Mouse (Mus musculus) left cerebral cortex, postnatal 25 days (tissue): ENCODE results near the gene Plcl1. TPM values are rescaled to one million over a fixed set of nuclear protein-coding genes. Genes with fewer than 3 reads are reported as not detected.
A peak's percentile ranks its signal among the peaks of the same experiment; 100 is the strongest.
"Not testable (repeated sequence)": the region's sequence is repeated elsewhere in the genome, so short reads cannot be mapped to it uniquely, and the experiment has no call there.

Experiments
- DNase-seq, 2 experiments: peaks; one replicate each; pipeline ENCODE4 v3.0.0; 2022; ENCODE audit warnings: low spot score in 2 of 2, mixed read lengths in 1 of 2
- intact Hi-C: fragments of 180-260 bp; cut with DNase I; formaldehyde crosslinking; loops from one replicate; pipeline ENCODE4 v1.15.1; 2025
- total RNA-seq, 2 experiments: library from RNA; stranded (reverse); gene quantifications; 2 replicates each; pipeline ENCODE4 v1.2.3; 2021

The Plcl1 gene
- total RNA-seq, 2 experiments from 2014 or later: 23.1 to 25.4 TPM

- intact Hi-C loops: no loop called here
- DNase-seq: no peak
Measured at GRCm38 (mm10) chr1:55436589-55436988, 30.9 kb downstream of the Plcl1 start.

- intact Hi-C loops: no loop called here
- DNase-seq: no peak
Measured at GRCm38 (mm10) chr1:55437095-55437494, 31.4 kb downstream of the Plcl1 start.

- intact Hi-C loops: no loop called here
- no peak for DNase-seq
Measured at GRCm38 (mm10) chr1:55438617-55439016, 32.9 kb downstream of the Plcl1 start.

DNA sequence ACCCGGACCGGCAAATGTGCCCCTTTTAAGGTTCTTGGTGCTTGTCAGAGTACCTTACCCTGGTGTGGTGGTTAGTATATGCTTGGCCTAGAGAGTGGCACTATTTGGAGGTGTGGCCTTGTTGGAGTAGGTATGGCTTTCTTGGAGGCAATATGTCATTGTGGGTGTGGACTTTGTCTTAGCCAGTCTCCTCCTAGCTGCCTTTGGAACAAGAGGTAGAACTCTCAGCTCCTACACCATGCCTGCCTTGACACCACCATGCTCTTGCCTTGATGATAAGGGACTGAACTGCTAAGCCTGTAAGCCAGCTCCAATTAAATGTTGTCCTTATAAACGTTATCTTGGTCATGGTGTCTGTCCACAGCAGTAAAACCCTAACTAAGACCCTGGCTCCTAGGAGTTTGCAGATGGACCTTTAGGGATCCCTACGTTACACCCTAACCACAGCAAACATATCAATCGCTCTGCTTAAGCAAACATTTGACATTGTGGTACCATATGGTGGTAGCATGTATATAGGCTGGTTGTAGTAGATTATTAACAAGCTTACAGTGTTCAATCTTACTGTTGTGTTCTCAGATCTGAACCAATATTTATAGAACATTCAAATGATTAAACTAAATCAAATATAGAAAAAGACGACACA is 39.4 kb downstream of the Plcl1 start:
- DNase-seq: no peak
- intact Hi-C loops: no loop called here

GRCm38 (mm10) chr1:55445689-55446044 is 39.9 kb downstream of the Plcl1 start:
- DNase-seq: no peak
- intact Hi-C loops: no loop called here

GRCm38 (mm10) chr1:55446273-55446672 is 40.6 kb downstream of the Plcl1 start:
- intact Hi-C loops: no loop called here
- DNase-seq: no peak

GRCm38 (mm10) chr1:55446876-55447275 is 41.2 kb downstream of the Plcl1 start:
- DNase-seq: no peak
- intact Hi-C loops: no loop called here

GRCm38 (mm10) chr1:55447661-55448060 is 41.9 kb downstream of the Plcl1 start:
- DNase-seq: no peak

GRCm38 (mm10) chr1:55448104-55448503 is 42.4 kb downstream of the Plcl1 start:
- no peak for DNase-seq
- intact Hi-C loops: no loop called here

More at GRCm38 (mm10) chr1:55447661-55448060, 41.9 kb downstream of the Plcl1 start:
- intact Hi-C loops: no loop called here

GRCm38 (mm10) chr1:55449779-55450178 is 44.1 kb downstream of the Plcl1 start:
- no peak for DNase-seq
- intact Hi-C loops: no loop called here

- intact Hi-C loops: no loop called here
- peak; percentile 28 to 72 for DNase-seq
Measured at GRCm38 (mm10) chr1:55454119-55454518, 48.4 kb downstream of the Plcl1 start.

DNA sequence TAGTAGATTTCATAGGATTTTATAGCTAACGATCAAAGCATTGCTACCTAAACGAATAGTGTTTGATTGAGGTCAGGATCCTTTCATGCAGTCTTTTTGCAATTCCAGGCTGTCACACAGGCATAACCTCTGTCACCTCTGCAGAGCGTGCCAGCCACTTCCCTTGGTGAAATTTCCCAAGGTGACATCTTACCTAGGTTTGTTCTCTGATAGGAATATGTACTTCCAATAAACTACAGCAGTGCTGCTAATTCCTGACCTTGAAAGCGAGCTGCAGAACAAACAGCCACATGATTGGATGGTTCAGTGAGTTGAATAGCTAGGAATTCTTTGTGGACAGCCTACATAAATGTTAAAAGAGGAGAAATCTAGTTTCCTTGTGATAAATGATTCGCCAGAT is 56.6 kb downstream of the Plcl1 start:
- intact Hi-C loops: no loop called here
- DNase-seq: no peak

- no peak for DNase-seq
- intact Hi-C loops: no loop called here
Measured at GRCm38 (mm10) chr1:55473756-55474155, 68.0 kb downstream of the Plcl1 start.

DNA sequence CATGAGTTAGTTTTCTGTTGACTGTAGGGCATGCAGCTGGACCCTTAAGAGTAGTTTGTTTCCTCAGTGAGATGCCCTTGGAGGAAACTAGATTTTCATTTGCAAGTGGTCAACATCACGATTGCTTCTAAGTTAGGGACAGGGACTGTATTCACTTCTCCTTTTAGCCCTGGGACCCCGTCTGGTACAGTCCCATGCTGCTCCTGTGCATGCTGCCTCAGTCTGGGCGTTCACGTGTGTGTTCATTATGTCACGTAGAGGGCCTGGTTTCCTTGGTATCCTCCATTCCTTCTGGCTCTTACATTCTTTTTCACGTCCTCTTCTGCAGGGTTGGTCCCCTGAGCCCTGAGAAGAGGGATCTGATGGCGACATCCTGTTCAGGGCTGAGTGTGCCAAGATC is 69.3 kb downstream of the Plcl1 start:
- intact Hi-C loops: no loop called here
- no peak for DNase-seq

- DNase-seq, intact Hi-C loops: not testable (repeated sequence)
Measured at GRCm38 (mm10) chr1:55487371-55487770, 81.7 kb downstream of the Plcl1 start.

- DNase-seq: no peak
- intact Hi-C loops: no loop called here
Measured at GRCm38 (mm10) chr1:55488261-55488660, 82.5 kb downstream of the Plcl1 start.

DNA sequence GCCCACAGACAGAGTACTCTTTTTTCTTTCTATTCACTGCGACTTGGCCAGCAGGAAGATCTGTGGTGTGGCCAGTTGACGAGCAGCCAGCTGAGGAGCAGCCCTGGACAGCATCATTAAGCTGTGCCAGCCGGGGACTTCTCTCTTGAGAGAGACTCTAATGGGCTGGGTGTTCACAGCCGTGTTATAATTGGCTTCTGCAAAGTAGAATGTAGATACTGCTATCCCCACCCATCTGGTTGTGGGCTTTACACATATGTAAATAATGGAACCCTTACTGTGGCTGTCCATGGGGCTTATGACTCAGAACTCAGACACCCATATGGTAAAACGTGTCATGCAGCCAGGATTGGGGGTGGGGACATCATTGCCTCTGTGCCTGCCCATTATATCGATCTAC is 83.6 kb downstream of the Plcl1 start:
- intact Hi-C loops: no loop called here
- DNase-seq: peak; percentile 50 to 64

- DNase-seq: peak; percentile 40 to 88
- intact Hi-C loops: loop anchor here (5.0 kb wide), 1 partner anchor 93 kb away; the partner anchor contains the start of gene Plcl1
Measured at GRCm38 (mm10) chr1:55499872-55500271, 94.2 kb downstream of the Plcl1 start.

- intact Hi-C loops: loop anchor here (5.0 kb wide), 1 partner anchor 94 kb away; the partner anchor contains the start of gene Plcl1
- DNase-seq: no peak
Measured at GRCm38 (mm10) chr1:55500981-55501682, 95.4 kb downstream of the Plcl1 start.

GRCm38 (mm10) chr1:55505811-55506210 is 100.1 kb downstream of the Plcl1 start:
- intact Hi-C loops: no loop called here
- DNase-seq: no peak

- no peak for DNase-seq
- intact Hi-C loops: no loop called here
Measured at GRCm38 (mm10) chr1:55507061-55507460, 101.3 kb downstream of the Plcl1 start.
